Mouse (Mus musculus) bone marrow macrophage, adult 2 months (primary cell): ENCODE results near the gene Rae1. TPM values are rescaled to one million over a fixed set of nuclear protein-coding genes. Genes with fewer than 3 reads are reported as not detected.
A peak's percentile ranks its signal among the peaks of the same experiment; 100 is the strongest.

Experiments
- H3K27ac ChIP-seq: 2 replicates; pipeline ENCODE4 v1.5.1; 2012; ENCODE audit warnings: low read depth, low read length; ENCODE audit not compliant: insufficient read depth
- H3K4me1 ChIP-seq: 2 replicates; pipeline ENCODE4 v1.6.1; 2012; ENCODE audit warnings: low read length; ENCODE audit not compliant: control insufficient read depth, insufficient read depth
- H3K4me3 ChIP-seq: 2 replicates; pipeline ENCODE4 v1.5.1; 2012; ENCODE audit warnings: mild to moderate bottlenecking, low read length, moderate library complexity; ENCODE audit not compliant: insufficient read depth
- CTCF ChIP-seq: IDR thresholded peaks from 2 replicates; pipeline ENCODE4 v1.5.1; 2012; ENCODE audit warnings: low read depth, mild to moderate bottlenecking, low read length, moderate library complexity
- POLR2A ChIP-seq: IDR thresholded peaks from 2 replicates; pipeline ENCODE4 v1.6.1; 2012; ENCODE audit warnings: mild to moderate bottlenecking, low read depth, low read length, borderline replicate concordance
- polyA plus RNA-seq: library from polyadenylated mRNA; stranded (reverse); fragments of >200 nt; gene quantifications from 2 replicates; pipeline ENCODE4 v1.2.4, GENCODE M21; 2012; ENCODE audit not compliant: missing spikeins, insufficient read depth, insufficient read length

Rae1 gene
- polyA plus RNA-seq, 1 experiment: 28.4 TPM

GRCm38 (mm10) chr2:173058263-173058662 lies 58.3 kb downstream of the Rae1 start:
- TF ChIP-seq CTCF (no peak), POLR2A (no peak)
- no peak overlapping the region for H3K4me3 ChIP-seq
- H3K4me1 ChIP-seq: peaks cover 24% of the 10 kb centered on the region
- H3K27ac ChIP-seq: no peak overlapping the region

- no peak for TF ChIP-seq CTCF
- no peak for TF ChIP-seq POLR2A
- peaks cover 24% of the 10 kb centered on the region for H3K4me1 ChIP-seq
- no peak overlapping the region for H3K4me3 ChIP-seq
- no peak overlapping the region for H3K27ac ChIP-seq
These were observed 60.5 kb downstream of the Rae1 start for GRCm38 (mm10) chr2:173060450-173060849.

GRCm38 (mm10) chr2:173061443-173062351 lies 61.8 kb downstream of the Rae1 start:
- Histone ChIP-seq H3K27ac (peak overlapping the region; percentile 80), H3K4me3 (peak overlapping the region; percentile 60), H3K4me1 (peaks cover 23% of the 10 kb centered on the region)
- TF ChIP-seq CTCF (no peak; the same call in 1 of the 2 replicates), POLR2A (no peak)

GRCm38 (mm10) chr2:173063219-173063618 lies 63.3 kb downstream of the Rae1 start:
- TF ChIP-seq CTCF (no peak), POLR2A (no peak)
- H3K27ac ChIP-seq: no peak overlapping the region
- H3K4me1 ChIP-seq: peaks cover 23% of the 10 kb centered on the region
- no peak overlapping the region for H3K4me3 ChIP-seq

GRCm38 (mm10) chr2:173064864-173065263 lies 64.9 kb downstream of the Rae1 start:
- H3K4me1 ChIP-seq: peaks cover 23% of the 10 kb centered on the region
- H3K4me3 ChIP-seq: no peak overlapping the region
- TF ChIP-seq POLR2A (no peak), CTCF (no peak)
- no peak overlapping the region for H3K27ac ChIP-seq

Other genes starting within 250 kb of the Rae1 start
- gene Bmp7, start 59.8 kb upstream of the Rae1 start, polyA plus RNA-seq: not detected in 2 replicates
- gene Spo11, start 22.4 kb upstream of the Rae1 start, polyA plus RNA-seq: not detected in 2 replicates
- 14.6 and 16.3 TPM in 2 replicates for gene Rbm38, start 20.4 kb downstream of the Rae1 start, polyA plus RNA-seq
- not detected in 2 replicates for gene Ctcfl, start 119.4 kb downstream of the Rae1 start, polyA plus RNA-seq
- 0.58 TPM in 1 of 2 replicates, not detected in the other for gene Pck1, start 152.9 kb downstream of the Rae1 start, polyA plus RNA-seq
- 58.1 and 68.4 TPM in 2 replicates for gene Zbp1, start 218.8 kb downstream of the Rae1 start, polyA plus RNA-seq